ENCODE assay signal across 8 mouse cellular contexts in the genomic region with DNA sequence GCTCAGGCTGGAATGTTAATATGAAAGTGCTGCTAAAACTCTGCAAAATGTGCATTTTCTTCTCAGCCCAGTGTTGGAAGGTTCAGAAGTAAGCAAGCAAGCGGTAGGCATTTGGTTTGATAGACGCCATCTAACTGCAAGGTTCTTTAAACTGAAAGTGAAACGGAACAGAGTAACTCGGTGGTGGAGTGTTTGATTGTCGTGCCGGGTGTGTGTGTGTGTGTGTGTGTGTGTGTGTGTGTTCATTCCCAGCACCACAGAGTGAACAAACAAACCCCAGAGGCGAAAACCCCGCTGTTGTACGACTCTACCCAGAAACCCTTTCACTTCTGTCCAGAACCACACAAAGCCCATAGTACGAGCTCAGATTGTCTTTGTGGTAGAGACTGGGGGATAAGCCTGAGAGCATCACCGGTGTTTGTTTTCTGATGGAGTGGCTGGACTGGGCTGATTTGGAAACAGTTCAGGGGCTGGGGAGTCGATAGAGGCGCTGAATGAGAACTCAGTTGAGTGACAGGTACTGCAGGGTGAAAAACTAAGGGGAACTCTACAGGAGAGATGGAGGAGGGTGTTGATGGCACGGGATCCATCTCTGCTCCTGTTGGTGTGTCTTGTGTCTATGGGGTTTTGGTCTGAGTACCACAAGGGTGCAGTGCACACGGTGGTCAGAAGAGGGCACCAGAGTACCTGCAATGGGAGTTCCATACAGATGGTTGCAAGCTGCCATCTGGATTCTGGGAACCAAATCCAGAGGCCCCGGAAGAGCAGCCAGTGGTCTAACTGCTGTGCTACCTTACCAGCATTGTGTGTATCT. TPM values are rescaled to one million over a fixed set of nuclear protein-coding genes. Genes with fewer than 3 reads are reported as not detected.
DNase-seq lines count a peak whose midpoint lies in the region; ATAC-seq lines count a peak whose summit lies in the region.

No protein-coding gene starts in this region.

- H3K4me3 ChIP-seq in hindbrain, embryonic 14.5 days (replicated peaks; ENCODE audit: low read length): peak overlapping the region; percentile 88

- H3K9ac ChIP-seq in hindbrain, embryonic 14.5 days: peak overlapping the region; percentile 75

- H3K36me3 ChIP-seq in hindbrain, embryonic 14.5 days (replicated peaks; ENCODE audit: control insufficient read depth, insufficient read depth): peaks cover 30% of the 10 kb centered on the region

- peak overlapping the region; percentile 93 for H3K4me2 ChIP-seq in hindbrain, embryonic 14.5 days (replicated peaks)

- H3K4me1 ChIP-seq in hindbrain, embryonic 14.5 days (replicated peaks; ENCODE audit: control insufficient read depth, insufficient read depth, low read length): peaks cover 10% of the 10 kb centered on the region

- no peaks in the 10 kb centered on the region for H3K9me3 ChIP-seq in hindbrain, embryonic 14.5 days (ENCODE audit: control insufficient read depth, low read length)

- DNase-seq in NIH3T3 (ENCODE audit: low read depth): peak; percentile 95
- DNase-seq in cerebellum, postnatal 10 days: peak; percentile 95 to 96
- peak; percentile 80 to 88 for DNase-seq in frontal cortex, postnatal 14 days (ENCODE audit: low spot score in 2 of 2)
- peak; percentile 88 for DNase-seq in hindbrain, embryonic 14.5 days (ENCODE audit: low spot score)
- DNase-seq in layer of hippocampus, postnatal 36 days: peak; percentile 83 to 85
- peak; percentile 93 for DNase-seq in lung, postnatal 36 days
- DNase-seq in retina, postnatal 1 day: peak; percentile 95
- DNase-seq in urinary bladder, adult 18-20 months (ENCODE audit: low spot score in 2 of 2): peak; percentile 66 to 78

- peak; percentile 63 for ATAC-seq in hindbrain, embryonic 14.5 days (ENCODE audit: low FRiP score)

- no peaks in the 10 kb centered on the region for H3K27me3 ChIP-seq in hindbrain, embryonic 14.5 days (ENCODE audit: control insufficient read depth, insufficient read depth, low read length)

- peak overlapping the region; percentile 68 for H3K27ac ChIP-seq in hindbrain, embryonic 14.5 days

- 11% methylated on average over 16 of the region's 16 CpGs for WGBS in hindbrain, embryonic 14.5 days

RNA-seq across cellular contexts. Expression of a gene that starts 0.9 kb away (rescaled TPM):
- polyA plus RNA-seq in hindbrain, embryonic 14.5 days (2014; fragmentation: Nextera tagmentation; extraction: Ambion mirVana): 53.4 and 63.2 TPM in 2 replicates
- 10 to 100 TPM; 27.5 to 29.9 TPM for total RNA-seq in layer of hippocampus, postnatal 36 days (2021)

RNA-seq across cellular contexts. Expression of a gene that starts 29.9 kb away (rescaled TPM):
- polyA plus RNA-seq in hindbrain, embryonic 14.5 days (2014; fragmentation: Nextera tagmentation; extraction: Ambion mirVana): 50.2 and 56.9 TPM in 2 replicates
- total RNA-seq in layer of hippocampus, postnatal 36 days (2021): 100 to 1,000 TPM; 112 to 119 TPM

RNA-seq across cellular contexts. Expression of a gene that starts 44.9 kb away (rescaled TPM):
- polyA plus RNA-seq in hindbrain, embryonic 14.5 days (2014; fragmentation: Nextera tagmentation; extraction: Ambion mirVana): 10.8 and 11.9 TPM in 2 replicates
- total RNA-seq in layer of hippocampus, postnatal 36 days (2021): 10 to 100 TPM; 50.4 to 52.7 TPM

RNA-seq across cellular contexts. Expression of a gene that starts 57.1 kb away (rescaled TPM):
- 120 and 149 TPM in 2 replicates for polyA plus RNA-seq in hindbrain, embryonic 14.5 days (2014; fragmentation: Nextera tagmentation; extraction: Ambion mirVana)
- 100 to 1,000 TPM; 148 to 155 TPM for total RNA-seq in layer of hippocampus, postnatal 36 days (2021)

Comparison
In these comparisons a context has a peak if more than half of its experiments do, and no peak if none do; other contexts are left out.
1. Peak in every context shown above with its lines: DNase-seq, ATAC-seq, H3K4me3 ChIP-seq and H3K27ac ChIP-seq.